9 mouse cellular contexts compared by ENCODE assay signal in genomic region chr13:41336260-41336659, GRCm38 (mm10).
A peak's percentile ranks its signal among the peaks of the same experiment; 100 is the strongest.
DNase-seq lines count a peak whose midpoint lies in the region; ATAC-seq and TF ChIP-seq lines count a peak whose summit lies in the region.
"Had no signal": no experiment of that assay in that cellular context is flagged by ENCODE, and none has a peak within 500 bp of the region (broad histone marks: within the 10 kb centered on the region; RNA-seq: fewer than 3 reads in every experiment).

No protein-coding gene starts in this region.

- DNase-seq in hindbrain, postnatal 0 days (ENCODE audit: low spot score), result no peak
- no peak for DNase-seq in hindbrain, embryonic 14.5 days (ENCODE audit: low spot score)
- peak; percentile 86 to 91 for DNase-seq in heart, adult 2 months
- DNase-seq in skeletal muscle tissue, adult 2 months (ENCODE audit: low read depth, low spot score), result peak; percentile 54
- no peak for DNase-seq in midbrain, postnatal 0 days (ENCODE audit: low spot score)
- no peak for DNase-seq in cerebellum, postnatal 4 days (ENCODE audit: low spot score in 2 of 2)

- TF ChIP-seq POLR2A in heart, adult 2 months (IDR thresholded peaks at IDR 0.05; ENCODE audit: insufficient read depth, low read depth, low read length), result peak; percentile 40

- TF ChIP-seq EP300 in heart, adult 2 months (IDR thresholded peaks at IDR 0.05; ENCODE audit: insufficient read depth, low read depth, low read length), result peak; percentile 95

- no peaks in the 10 kb centered on the region for H3K9me3 ChIP-seq in hindbrain, postnatal 0 days (ENCODE audit: low read length)
- no peaks in the 10 kb centered on the region for H3K9me3 ChIP-seq in hindbrain, embryonic 14.5 days (ENCODE audit: control insufficient read depth, low read length)
- no peaks in the 10 kb centered on the region for H3K9me3 ChIP-seq in kidney, embryonic 14.5 days (ENCODE audit: control insufficient read depth, low read length)
- no peaks in the 10 kb centered on the region for H3K9me3 ChIP-seq in midbrain, postnatal 0 days (ENCODE audit: low read length)
- H3K9me3 ChIP-seq: neural tube, embryonic 12.5 days had no signal

- H3K27me3 ChIP-seq in hindbrain, postnatal 0 days (ENCODE audit: insufficient read depth, low read length), result no peaks in the 10 kb centered on the region
- H3K27me3 ChIP-seq in hindbrain, embryonic 14.5 days (ENCODE audit: control insufficient read depth, insufficient read depth, low read length), result no peaks in the 10 kb centered on the region
- H3K27me3 ChIP-seq in heart, adult 2 months (ENCODE audit: control insufficient read depth, insufficient read depth, low read length), result no peaks in the 10 kb centered on the region
- no peaks in the 10 kb centered on the region for H3K27me3 ChIP-seq in kidney, embryonic 14.5 days (ENCODE audit: control insufficient read depth, insufficient read depth, low read length)
- H3K27me3 ChIP-seq in midbrain, postnatal 0 days (ENCODE audit: insufficient read depth, low read length), result no peaks in the 10 kb centered on the region
- H3K27me3 ChIP-seq: neural tube, embryonic 12.5 days had no signal

- intact Hi-C loops in heart, adult 2 months (cut with DNase I), result loop anchor here (5.0 kb wide), 1 partner anchor 141 kb away; no protein-coding TSS in a partner anchor

- peak overlapping the region; percentile 15; the same call in 1 of the 2 replicates for H3K27ac ChIP-seq in hindbrain, postnatal 0 days
- H3K27ac ChIP-seq in hindbrain, embryonic 14.5 days, result no peak overlapping the region
- H3K27ac ChIP-seq in heart, adult 2 months, result peak overlapping the region; percentile 75
- peak overlapping the region; percentile 80 for H3K27ac ChIP-seq in kidney, embryonic 14.5 days (ENCODE audit: low read depth, low read length)
- no peak overlapping the region for H3K27ac ChIP-seq in midbrain, postnatal 0 days (ENCODE audit: low read depth, low read length)
- H3K27ac ChIP-seq: neural tube, embryonic 12.5 days had no signal

- no peak overlapping the region for H3K4me3 ChIP-seq in hindbrain, postnatal 0 days (ENCODE audit: low read length)
- no peak overlapping the region for H3K4me3 ChIP-seq in hindbrain, embryonic 14.5 days (replicated peaks; ENCODE audit: low read length)
- H3K4me3 ChIP-seq in heart, adult 2 months, result no peak overlapping the region
- H3K4me3 ChIP-seq in kidney, embryonic 14.5 days (ENCODE audit: low read length), result no peak overlapping the region
- no peak overlapping the region for H3K4me3 ChIP-seq in midbrain, postnatal 0 days (ENCODE audit: low read depth, low read length)
- H3K4me3 ChIP-seq: neural tube, embryonic 12.5 days had no signal

- H3K36me3 ChIP-seq in hindbrain, postnatal 0 days (ENCODE audit: insufficient read depth, low read length), result no peaks in the 10 kb centered on the region
- H3K36me3 ChIP-seq in hindbrain, embryonic 14.5 days (replicated peaks; ENCODE audit: control insufficient read depth, insufficient read depth), result 0 out of 2 replicates have a peak, but pooled peaks cover 5% of the 10 kb centered on the region
- H3K36me3 ChIP-seq in heart, adult 2 months (ENCODE audit: control insufficient read depth, insufficient read depth, low read length), result peaks cover 48% of the 10 kb centered on the region
- H3K36me3 ChIP-seq in kidney, embryonic 14.5 days (ENCODE audit: control insufficient read depth, insufficient read depth, low read length), result peaks cover 8% of the 10 kb centered on the region; the same call in 1 of the 2 replicates
- no peaks in the 10 kb centered on the region for H3K36me3 ChIP-seq in midbrain, postnatal 0 days (ENCODE audit: insufficient read depth, low read length)

- no peak overlapping the region for H3K4me2 ChIP-seq in hindbrain, postnatal 0 days (ENCODE audit: low read depth, low read length)
- H3K4me2 ChIP-seq in hindbrain, embryonic 14.5 days (replicated peaks), result no peak overlapping the region
- no peak overlapping the region for H3K4me2 ChIP-seq in kidney, embryonic 14.5 days (replicated peaks; ENCODE audit: low read depth, low read length)
- no peak overlapping the region for H3K4me2 ChIP-seq in midbrain, postnatal 0 days (ENCODE audit: low read depth, low read length, poor library complexity, severe bottlenecking)
- H3K4me2 ChIP-seq: neural tube, embryonic 12.5 days had no signal

- peaks cover 4% of the 10 kb centered on the region for H3K4me1 ChIP-seq in hindbrain, postnatal 0 days (ENCODE audit: insufficient read depth, low read length)
- peaks cover 7% of the 10 kb centered on the region; the same call in 1 of the 2 replicates for H3K4me1 ChIP-seq in hindbrain, embryonic 14.5 days (replicated peaks; ENCODE audit: control insufficient read depth, insufficient read depth, low read length)
- H3K4me1 ChIP-seq in heart, adult 2 months (ENCODE audit: control insufficient read depth, insufficient read depth, low read length), result peaks cover 44% of the 10 kb centered on the region
- H3K4me1 ChIP-seq in kidney, embryonic 14.5 days (ENCODE audit: control insufficient read depth, insufficient read depth, low read length), result peaks cover 19% of the 10 kb centered on the region
- H3K4me1 ChIP-seq in midbrain, postnatal 0 days (ENCODE audit: insufficient read depth, low read length), result no peaks in the 10 kb centered on the region

- H3K9ac ChIP-seq in hindbrain, postnatal 0 days (replicated peaks; ENCODE audit: low read length), result no peak overlapping the region
- H3K9ac ChIP-seq in hindbrain, embryonic 14.5 days, result no peak overlapping the region
- H3K9ac ChIP-seq in heart, adult 2 months (ENCODE audit: low read depth, low read length), result no peak overlapping the region; the same call in 1 of the 2 replicates
- 0 out of 2 replicates have a peak overlapping the region, but pooled peaks have one; percentile 13 for H3K9ac ChIP-seq in kidney, embryonic 14.5 days (ENCODE audit: low read depth, low read length)
- no peak overlapping the region for H3K9ac ChIP-seq in midbrain, postnatal 0 days (replicated peaks; ENCODE audit: low read length, poor library complexity, severe bottlenecking)
- H3K9ac ChIP-seq: neural tube, embryonic 12.5 days had no signal

- ATAC-seq in hindbrain, postnatal 0 days, result no peak
- no peak for ATAC-seq in hindbrain, embryonic 14.5 days (ENCODE audit: low FRiP score)
- ATAC-seq in kidney, embryonic 14.5 days (ENCODE audit: low FRiP score, low TSS enrichment), result peak; percentile 81
- ATAC-seq in midbrain, postnatal 0 days (ENCODE audit: low FRiP score), result no peak
- ATAC-seq in inflammation-experienced regulatory T-cells, adult 6 months, result no peak

- TF ChIP-seq CTCF in hindbrain, postnatal 0 days (IDR thresholded peaks at IDR 0.05; ENCODE audit: low read depth), result no peak
- TF ChIP-seq CTCF in heart, adult 2 months (IDR thresholded peaks at IDR 0.05), result no peak
- TF ChIP-seq CTCF in midbrain, postnatal 0 days (IDR thresholded peaks at IDR 0.05), result no peak

- H3K79me2 ChIP-seq in heart, adult 2 months (replicated peaks; ENCODE audit: control insufficient read depth, insufficient read depth, low read length), result no peaks in the 10 kb centered on the region

- WGBS in hindbrain, postnatal 0 days, result 36% methylated on average over 6 of the region's 6 CpGs
- 59% methylated on average over 6 of the region's 6 CpGs for WGBS in hindbrain, embryonic 14.5 days
- whole genome bisulfite sequencing in heart, adult 2 months, result 7% methylated on average over 6 of the region's 6 CpGs
- 20% methylated on average over 6 of the region's 6 CpGs for WGBS in kidney, embryonic 14.5 days
- 58% methylated on average over 6 of the region's 6 CpGs for WGBS in midbrain, postnatal 0 days

Comparison
In these comparisons a context has a peak if more than half of its experiments do, and no peak if none do; other contexts are left out.
1. H3K27ac ChIP-seq: peak in hindbrain, postnatal 0 days (single experiment), heart, adult 2 months (single experiment) and kidney, embryonic 14.5 days (single experiment); none in hindbrain, embryonic 14.5 days (single experiment) and midbrain, postnatal 0 days (single experiment).
2. DNase-seq: peak in heart, adult 2 months (2 of 2) and skeletal muscle tissue, adult 2 months (single experiment); none in hindbrain, postnatal 0 days (single experiment), hindbrain, embryonic 14.5 days (single experiment), midbrain, postnatal 0 days (single experiment) and cerebellum, postnatal 4 days (0 of 2).